Mouse (Mus musculus) heart, adult 2 months (tissue): ENCODE measurements at regions not wholly inside any gene's neighbourhood (a gene's known extent, or its start where the extent isn't known, plus 50 kb on each side); places are given as distances from the start of the nearest gene placed in this dataset.
A peak's percentile ranks its signal among the peaks of the same experiment; 100 is the strongest.

Experiments used
- CTCF ChIP-seq: fragments of 200-600 bp; IDR thresholded peaks from 2 replicates; pipeline ENCODE4 v1.8.1; 2022; ENCODE audit warnings: antibody characterized with exemption, mild to moderate bottlenecking, moderate library complexity
- POLR2A ChIP-seq: fragments of 200-500 bp; IDR thresholded peaks from 2 replicates; pipeline ENCODE4 v1.6.1; 2011; ENCODE audit warnings: mild to moderate bottlenecking, low read depth, low read length, control low read depth; ENCODE audit not compliant: insufficient read depth

DNA sequence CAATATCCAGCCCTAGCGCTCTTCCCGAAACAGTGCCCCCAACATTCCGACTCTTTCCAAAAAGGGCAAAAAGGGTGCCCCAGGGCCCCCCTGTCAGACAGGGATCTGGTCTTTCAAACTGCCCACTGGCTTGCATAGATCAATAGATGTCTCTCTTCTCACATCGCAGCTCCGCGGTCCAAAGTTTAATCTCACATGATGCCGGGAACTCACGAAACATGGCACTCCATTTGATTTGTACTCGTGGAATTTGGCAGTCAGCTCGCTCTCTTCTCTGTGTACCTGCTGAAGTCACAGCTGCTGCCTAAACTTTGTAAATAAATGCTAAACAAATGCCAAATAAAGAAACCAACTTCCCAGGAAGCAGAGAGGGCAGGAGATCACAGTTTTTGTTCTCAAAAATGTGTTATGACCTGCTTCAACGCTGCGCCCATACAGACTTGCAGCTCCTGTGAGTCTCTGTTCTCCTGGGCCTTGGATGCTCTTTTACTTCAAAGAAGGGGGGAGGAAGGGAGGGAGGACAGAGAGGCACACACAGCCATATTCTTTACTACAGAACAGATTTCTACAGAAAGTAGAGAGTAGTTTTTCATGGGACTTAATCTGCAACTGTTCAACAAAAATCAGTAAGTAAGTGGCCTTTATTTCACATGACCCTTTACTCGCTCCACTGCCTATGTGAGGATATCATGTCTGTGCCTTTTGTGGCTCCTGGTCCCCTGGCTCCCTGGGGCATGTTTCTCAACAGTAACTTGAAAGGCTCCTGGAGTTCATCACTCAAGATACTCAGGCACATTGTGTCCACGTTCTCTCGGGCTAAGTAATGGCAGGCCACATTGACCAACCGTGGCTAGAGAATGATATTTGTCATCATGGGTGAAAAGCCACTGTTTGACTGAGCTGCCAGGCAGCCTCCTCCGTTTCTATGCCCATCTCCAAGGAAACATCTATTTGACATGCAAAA, 254.6 kb downstream of the Dhx15 start:
- no peak for TF ChIP-seq POLR2A
- TF ChIP-seq CTCF: peak; percentile 8; the same call in 1 of the 2 replicates
